Mouse (Mus musculus) small intestine, adult 2 months (tissue): Measurements from ENCODE around the gene 3110040M04Rik. TPM values are rescaled to one million over a fixed set of nuclear protein-coding genes. Genes with fewer than 3 reads are reported as not detected.

Experiments
- H3K27ac ChIP-seq: fragments of 200-500 bp; 2 replicates; pipeline ENCODE4 v1.5.1; 2012; ENCODE audit warnings: low read depth, low read length, control low read depth, inconsistent platforms; ENCODE audit not compliant: insufficient read depth
- H3K27me3 ChIP-seq: fragments of 200-500 bp; 2 replicates; pipeline ENCODE4 v1.6.1; 2012; ENCODE audit warnings: mild to moderate bottlenecking, moderate library complexity, low read length, inconsistent platforms; ENCODE audit not compliant: control insufficient read depth, insufficient read depth
- H3K36me3 ChIP-seq: fragments of 200-500 bp; 2 replicates; pipeline ENCODE4 v1.6.1; 2012; ENCODE audit warnings: mild to moderate bottlenecking, low read length, control low read depth, inconsistent platforms; ENCODE audit not compliant: control insufficient read depth, insufficient read depth
- H3K4me1 ChIP-seq: fragments of 200-500 bp; 2 replicates; pipeline ENCODE4 v1.6.1; 2012; ENCODE audit warnings: low read length, inconsistent platforms, mixed read lengths; ENCODE audit not compliant: control insufficient read depth, insufficient read depth, insufficient read length
- H3K4me3 ChIP-seq: fragments of 200-500 bp; 2 replicates; pipeline ENCODE4 v1.5.1; 2012; ENCODE audit warnings: low read depth, mild to moderate bottlenecking, control low read depth, inconsistent platforms, low read length, moderate library complexity
- CTCF ChIP-seq: fragments of 200-500 bp; IDR thresholded peaks from 2 replicates; pipeline ENCODE4 v1.5.1; 2012; ENCODE audit warnings: low read depth, mild to moderate bottlenecking, control low read depth, inconsistent platforms, low read length, moderate library complexity, mixed read lengths; ENCODE audit not compliant: insufficient replicate concordance, insufficient read length; ENCODE audit errors: extremely low read depth
- POLR2A ChIP-seq: fragments of 200-500 bp; IDR thresholded peaks from 2 replicates; pipeline ENCODE4 v1.6.1; 2012; ENCODE audit warnings: low read depth, mild to moderate bottlenecking, control low read depth, inconsistent platforms, low read length, moderate library complexity
- WGBS: fragments of 180-500 bp; shearing (Covaris S2); methylation state at CpG from one replicate; pipeline ENCODE4 v1.1.7; 2018; 5-methylcytosine and 5-hydroxymethylcytosine counted together
- polyA plus RNA-seq: library from polyadenylated mRNA; depleted of rRNA; stranded (reverse); fragments of >200 nt; gene quantifications from 2 replicates; pipeline ENCODE4 v1.2.3, GENCODE M21; 2012; rRNA removed

The 3110040M04Rik gene
- polyA plus RNA-seq, 1 experiment: 1.3 TPM

GRCm38 (mm10) chr1:151245846-151246245 lies 41.9 kb downstream of the 3110040M04Rik start:
- no peak overlapping the region for H3K27ac ChIP-seq
- no peaks in the 10 kb centered on the region for H3K4me1 ChIP-seq
- no peak overlapping the region for H3K4me3 ChIP-seq
- WGBS: 47% methylated on average over 2 of the region's 2 CpGs
- H3K36me3 ChIP-seq: no peaks in the 10 kb centered on the region
- H3K27me3 ChIP-seq: no peaks in the 10 kb centered on the region
- no peak for TF ChIP-seq CTCF
- TF ChIP-seq POLR2A: no peak

GRCm38 (mm10) chr1:151250109-151250508 lies 46.2 kb downstream of the 3110040M04Rik start:
- 85% methylated on average over 3 of the region's 3 CpGs for WGBS
- no peaks in the 10 kb centered on the region for H3K4me1 ChIP-seq
- no peaks in the 10 kb centered on the region for H3K27me3 ChIP-seq
- H3K4me3 ChIP-seq: no peak overlapping the region
- H3K36me3 ChIP-seq: no peaks in the 10 kb centered on the region
- TF ChIP-seq CTCF (no peak), POLR2A (no peak)
- peak overlapping the region; percentile 61 for H3K27ac ChIP-seq

- WGBS: 65% methylated on average over 18 of the region's 18 CpGs
- H3K27me3 ChIP-seq: no peaks in the 10 kb centered on the region
- peak overlapping the region; percentile 64 for H3K27ac ChIP-seq
- H3K4me3 ChIP-seq: no peak overlapping the region
- no peaks in the 10 kb centered on the region for H3K4me1 ChIP-seq
- TF ChIP-seq CTCF (no peak), POLR2A (no peak)
- no peaks in the 10 kb centered on the region for H3K36me3 ChIP-seq
These were observed 46.7 kb downstream of the 3110040M04Rik start for GRCm38 (mm10) chr1:151250529-151251193.

GRCm38 (mm10) chr1:151251194-151252010 lies 47.5 kb downstream of the 3110040M04Rik start:
- Histone ChIP-seq H3K4me1 (no peaks in the 10 kb centered on the region), H3K36me3 (no peaks in the 10 kb centered on the region), H3K27me3 (no peaks in the 10 kb centered on the region), H3K4me3 (no peak overlapping the region), H3K27ac (peak overlapping the region; percentile 64)
- TF ChIP-seq POLR2A (no peak), CTCF (no peak)
- 85% methylated on average over 14 of the region's 14 CpGs for WGBS

Other genes with a start within 250 kb of the 3110040M04Rik start
- gene Hmcn1, start 210.7 kb upstream of the 3110040M04Rik start, polyA plus RNA-seq: 1.9 and 2.6 TPM in 2 replicates
- 0.09 TPM in 1 of 2 replicates, not detected in the other for gene Gm47985, start 21.6 kb upstream of the 3110040M04Rik start, polyA plus RNA-seq
- gene Gm8947, start 11.7 kb upstream of the 3110040M04Rik start, polyA plus RNA-seq: 0.16 TPM in 1 of 2 replicates, not detected in the other
- gene Gm47995, start 5.7 kb upstream of the 3110040M04Rik start, polyA plus RNA-seq: 0.27 and 0.42 TPM in 2 replicates
- 0.13 TPM in 1 of 2 replicates, not detected in the other for gene Gm47996, start 6.0 kb downstream of the 3110040M04Rik start, polyA plus RNA-seq
- 14.1 and 37.6 TPM in 2 replicates for gene Ivns1abp, start 140.4 kb downstream of the 3110040M04Rik start, polyA plus RNA-seq
- 1.5 and 2.3 TPM in 2 replicates for gene Swt1, start 224.3 kb downstream of the 3110040M04Rik start, polyA plus RNA-seq
- gene Trmt1l, start 224.4 kb downstream of the 3110040M04Rik start, polyA plus RNA-seq: 8.5 and 15.7 TPM in 2 replicates